Mouse (Mus musculus) neural tube, embryonic 14.5 days (tissue): ENCODE results near the gene Abcc12. TPM values are rescaled to one million over a fixed set of nuclear protein-coding genes. Genes with fewer than 3 reads are reported as not detected.

Experiments used
- ATAC-seq: fragments of 200-750 bp; cut with Nextera tagmentation; 2 replicates; pipeline ENCODE4 v1.8.0; 2017; ENCODE audit warnings: low read depth, mild to moderate bottlenecking, moderate TSS enrichment, moderate library complexity
- H3K27ac ChIP-seq: fragments of 300-500 bp; sonication (generic); 2 replicates; pipeline ENCODE4 v1.5.1; 2014; ENCODE audit warnings: low read depth, mild to moderate bottlenecking, control low read depth, low read length, moderate library complexity, mixed read lengths
- H3K27me3 ChIP-seq: fragments of 300-500 bp; sonication (generic); 2 replicates; pipeline ENCODE4 v1.6.1; 2014; ENCODE audit warnings: low read length; ENCODE audit not compliant: control insufficient read depth, insufficient read depth
- H3K36me3 ChIP-seq: fragments of 300-500 bp; sonication (generic); 2 replicates; pipeline ENCODE4 v1.6.1; 2014; ENCODE audit warnings: low read length, mixed read lengths; ENCODE audit not compliant: control insufficient read depth, insufficient read depth
- H3K4me1 ChIP-seq: fragments of 300-500 bp; sonication (generic); 2 replicates; pipeline ENCODE4 v1.6.1; 2014; ENCODE audit warnings: low read length; ENCODE audit not compliant: control insufficient read depth, insufficient read depth
- H3K4me2 ChIP-seq: fragments of 300-500 bp; sonication (generic); 2 replicates; pipeline ENCODE4 v1.6.1; 2014; ENCODE audit warnings: mild to moderate bottlenecking, low read depth, low read length, control low read depth
- H3K4me3 ChIP-seq: fragments of 300-500 bp; sonication (generic); 2 replicates; pipeline ENCODE4 v1.5.1; 2014; ENCODE audit warnings: low read depth, low read length, control low read depth, mixed read lengths
- H3K9ac ChIP-seq: fragments of 300-500 bp; sonication (generic); replicated peaks from 2 replicates; pipeline ENCODE4 v1.6.1; 2014; ENCODE audit warnings: low read depth, mild to moderate bottlenecking, control low read depth, low read length, mixed read lengths
- H3K9me3 ChIP-seq: fragments of 300-500 bp; sonication (generic); 2 replicates; pipeline ENCODE4 v1.6.1; 2016; ENCODE audit warnings: low read length; ENCODE audit not compliant: control insufficient read depth
- WGBS: fragments of 180-500 bp; shearing (Covaris S2); extraction: QIAGEN DNeasy Blood & Tissue Kit; methylation state at CpG from one replicate; pipeline ENCODE4 v1.1.7; 2014; 5-methylcytosine and 5-hydroxymethylcytosine counted together
- polyA plus RNA-seq: library from polyadenylated mRNA; unstranded; fragments of >200 nt; fragmentation: Nextera tagmentation; extraction: Ambion mirVana; gene quantifications from 2 replicates; pipeline ENCODE4 v1.2.1, GENCODE M21; 2014

Abcc12 gene
- polyA plus RNA-seq, 1 experiment from 2014 or later = 0.17 TPM

GRCm38 (mm10) chr8:86501341-86501740 is 79.1 kb downstream of the Abcc12 start:
- no peak overlapping the region for H3K4me2 ChIP-seq
- WGBS = 88% methylated on average over 7 of the region's 7 CpGs
- ATAC-seq = no peak
- H3K27me3 ChIP-seq = no peaks in the 10 kb centered on the region
- H3K4me3 ChIP-seq = no peak overlapping the region
- H3K9ac ChIP-seq = no peak overlapping the region
- no peak overlapping the region for H3K27ac ChIP-seq
- H3K4me1 ChIP-seq = no peaks in the 10 kb centered on the region
- no peaks in the 10 kb centered on the region; the same call in 1 of the 2 replicates for H3K9me3 ChIP-seq
- H3K36me3 ChIP-seq = no peaks in the 10 kb centered on the region

DNA sequence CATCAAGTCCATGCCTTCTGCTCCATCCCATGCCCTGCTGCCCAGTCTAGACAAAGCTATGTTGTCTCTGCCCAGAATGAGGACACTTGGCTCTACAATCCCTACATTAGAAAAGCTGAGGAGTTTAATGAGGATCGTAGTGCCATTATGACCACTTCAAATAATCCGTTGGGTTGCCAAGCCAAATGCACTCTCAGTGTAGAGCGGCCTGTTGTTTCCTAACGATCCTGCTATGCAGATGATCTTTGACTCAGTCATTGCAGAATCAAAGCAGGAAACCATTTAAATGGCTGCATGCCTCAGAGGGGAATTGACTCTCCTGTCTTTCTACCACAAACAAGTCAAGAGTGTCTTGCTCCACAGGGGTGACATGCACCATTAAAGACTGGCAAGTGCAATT is 85.4 kb downstream of the Abcc12 start:
- H3K36me3 ChIP-seq = no peaks in the 10 kb centered on the region
- no peak for ATAC-seq
- H3K27me3 ChIP-seq = no peaks in the 10 kb centered on the region
- no peak overlapping the region for H3K9ac ChIP-seq
- H3K9me3 ChIP-seq = no peaks in the 10 kb centered on the region
- H3K4me2 ChIP-seq = no peak overlapping the region
- H3K27ac ChIP-seq = no peak overlapping the region
- H3K4me1 ChIP-seq = no peaks in the 10 kb centered on the region
- 73% methylated on average over 4 of the region's 4 CpGs for WGBS
- no peak overlapping the region for H3K4me3 ChIP-seq

- 69% methylated on average over 1 of the region's 1 CpGs for WGBS
- Histone ChIP-seq H3K4me1 (no peaks in the 10 kb centered on the region), H3K4me2 (no peak overlapping the region), H3K4me3 (no peak overlapping the region), H3K27ac (no peak overlapping the region), H3K9ac (no peak overlapping the region), H3K27me3 (no peaks in the 10 kb centered on the region), H3K9me3 (no peaks in the 10 kb centered on the region), H3K36me3 (no peaks in the 10 kb centered on the region)
- no peak for ATAC-seq
Measured at GRCm38 (mm10) chr8:86493841-86494240, 86.6 kb downstream of the Abcc12 start.

GRCm38 (mm10) chr8:86485411-86485810 is 95.1 kb downstream of the Abcc12 start:
- H3K9me3 ChIP-seq = no peaks in the 10 kb centered on the region
- ATAC-seq = no peak
- H3K27ac ChIP-seq = no peak overlapping the region
- H3K36me3 ChIP-seq = no peaks in the 10 kb centered on the region
- no peaks in the 10 kb centered on the region for H3K27me3 ChIP-seq
- H3K4me2 ChIP-seq = no peak overlapping the region
- no peaks in the 10 kb centered on the region for H3K4me1 ChIP-seq
- no peak overlapping the region for H3K4me3 ChIP-seq
- no peak overlapping the region for H3K9ac ChIP-seq
- 96% methylated on average over 6 of the region's 6 CpGs for WGBS

- ATAC-seq = no peak
Measured at GRCm38 (mm10) chr8:86484244-86484643, 96.2 kb downstream of the Abcc12 start.

GRCm38 (mm10) chr8:86482116-86482515 is 98.4 kb downstream of the Abcc12 start:
- no peaks in the 10 kb centered on the region for H3K4me1 ChIP-seq
- WGBS = 87% methylated on average over 1 of the region's 1 CpGs
- no peak for ATAC-seq
- no peak overlapping the region for H3K27ac ChIP-seq
- no peaks in the 10 kb centered on the region for H3K9me3 ChIP-seq
- no peaks in the 10 kb centered on the region for H3K27me3 ChIP-seq
- H3K36me3 ChIP-seq = no peaks in the 10 kb centered on the region
- H3K4me2 ChIP-seq = no peak overlapping the region
- no peak overlapping the region for H3K4me3 ChIP-seq
- no peak overlapping the region for H3K9ac ChIP-seq

More at GRCm38 (mm10) chr8:86484244-86484643, 96.2 kb downstream of the Abcc12 start:
- H3K4me3 ChIP-seq = no peak overlapping the region
- no peaks in the 10 kb centered on the region for H3K27me3 ChIP-seq
- no peaks in the 10 kb centered on the region for H3K9me3 ChIP-seq
- no peak overlapping the region for H3K4me2 ChIP-seq
- H3K4me1 ChIP-seq = no peaks in the 10 kb centered on the region
- no peak overlapping the region for H3K27ac ChIP-seq
- no peak overlapping the region for H3K9ac ChIP-seq
- H3K36me3 ChIP-seq = no peaks in the 10 kb centered on the region

DNA sequence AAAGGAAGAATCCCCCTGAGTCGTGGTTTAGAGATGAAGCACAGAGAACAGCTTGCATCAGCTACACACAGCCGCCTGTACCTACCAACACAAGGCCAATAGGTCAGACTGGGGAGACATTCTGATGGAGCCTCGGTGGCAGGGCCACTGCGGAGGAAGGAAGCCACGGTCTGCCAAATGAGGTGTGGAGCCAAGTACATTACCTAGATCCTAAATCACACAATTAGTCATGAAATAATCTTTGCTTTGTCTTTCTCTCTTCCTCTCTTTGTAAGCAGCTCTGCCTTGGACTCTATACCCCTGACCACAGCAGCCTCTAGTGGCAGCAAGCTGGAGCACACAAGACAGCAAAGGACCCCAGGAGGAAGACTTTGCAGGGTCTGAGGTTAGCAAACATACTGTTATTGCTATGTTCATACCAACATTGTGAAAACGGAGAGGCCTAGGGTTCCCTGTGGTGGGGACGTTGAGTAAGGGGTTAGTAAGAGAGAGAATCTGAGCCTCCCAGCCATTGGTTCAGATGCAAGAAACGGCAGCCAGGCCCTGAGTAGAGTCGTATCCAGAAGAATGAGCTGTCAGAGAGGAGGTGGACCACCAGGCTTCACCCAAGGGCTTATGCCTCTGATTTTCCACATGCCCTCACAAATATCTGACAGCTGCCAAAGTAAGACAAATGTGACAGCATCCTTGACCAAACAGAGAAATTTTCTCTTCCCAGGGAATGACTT is 104.6 kb downstream of the Abcc12 start:
- H3K9ac ChIP-seq = no peak overlapping the region
- H3K36me3 ChIP-seq = no peaks in the 10 kb centered on the region
- ATAC-seq = peak; percentile 94
- WGBS = 48% methylated on average over 9 of the region's 9 CpGs
- no peak overlapping the region for H3K4me2 ChIP-seq
- no peaks in the 10 kb centered on the region for H3K9me3 ChIP-seq
- no peaks in the 10 kb centered on the region for H3K27me3 ChIP-seq
- peak overlapping the region; percentile 35; the same call in 1 of the 2 replicates for H3K27ac ChIP-seq
- no peak overlapping the region for H3K4me3 ChIP-seq
- no peaks in the 10 kb centered on the region for H3K4me1 ChIP-seq

GRCm38 (mm10) chr8:86474461-86474860 is 106.0 kb downstream of the Abcc12 start:
- H3K4me1 ChIP-seq = no peaks in the 10 kb centered on the region
- no peaks in the 10 kb centered on the region for H3K9me3 ChIP-seq
- H3K9ac ChIP-seq = no peak overlapping the region
- no peaks in the 10 kb centered on the region for H3K36me3 ChIP-seq
- H3K27ac ChIP-seq = no peak overlapping the region
- no peak for ATAC-seq
- no peaks in the 10 kb centered on the region for H3K27me3 ChIP-seq
- WGBS = 89% methylated on average over 4 of the region's 4 CpGs
- no peak overlapping the region for H3K4me3 ChIP-seq
- H3K4me2 ChIP-seq = no peak overlapping the region

GRCm38 (mm10) chr8:86473121-86473520 is 107.4 kb downstream of the Abcc12 start:
- Histone ChIP-seq H3K4me1 (no peaks in the 10 kb centered on the region), H3K4me3 (no peak overlapping the region), H3K4me2 (no peak overlapping the region), H3K9me3 (no peaks in the 10 kb centered on the region), H3K27ac (no peak overlapping the region), H3K27me3 (no peaks in the 10 kb centered on the region), H3K36me3 (no peaks in the 10 kb centered on the region), H3K9ac (no peak overlapping the region)
- WGBS = 57% methylated on average over 6 of the region's 6 CpGs
- no peak for ATAC-seq
